Mouse (Mus musculus) kidney, adult 2 months (tissue): ENCODE measurements around the gene Cic.

ENCODE experiments used
- CTCF ChIP-seq: fragments of 200-500 bp; conservative IDR thresholded peaks from 2 replicates; pipeline ENCODE4 v1.5.1; 2011; ENCODE audit warnings: low read depth, mild to moderate bottlenecking, control low read depth, low read length, moderate library complexity, mixed read lengths; ENCODE audit not compliant: insufficient read depth, insufficient read length
- POLR2A ChIP-seq: fragments of 200-500 bp; IDR thresholded peaks from one replicate; pipeline ENCODE4 v1.6.1; 2011; ENCODE audit warnings: low read depth, low read length, control low read depth

DNA sequence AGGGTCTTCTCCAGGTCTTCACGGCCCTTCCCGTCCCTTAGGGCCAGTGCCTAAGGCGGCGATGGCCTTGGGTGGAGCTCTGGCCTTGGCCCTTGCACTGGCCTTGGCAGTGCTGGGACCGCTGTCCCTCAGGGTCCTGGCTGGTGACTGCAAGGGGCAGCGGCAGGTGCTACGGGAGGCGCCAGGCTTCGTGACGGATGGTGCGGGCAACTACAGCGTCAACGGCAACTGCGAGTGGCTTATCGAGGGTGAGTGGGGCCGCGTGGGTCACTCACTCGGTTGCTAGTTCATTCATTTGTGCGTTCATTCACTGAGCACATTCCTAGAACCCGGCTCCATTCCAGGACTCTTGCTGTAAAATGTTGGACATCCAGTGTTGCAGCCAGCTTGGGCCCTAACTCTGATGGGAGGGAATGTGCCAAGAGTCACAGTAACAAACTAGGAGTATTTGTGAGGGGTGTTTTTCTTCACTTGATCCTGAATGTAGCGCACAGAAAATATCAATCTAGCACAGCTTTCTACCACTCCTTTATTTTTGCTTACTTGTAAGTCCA lies 50.0 kb downstream of the Cic start:
- TF ChIP-seq CTCF (no peak), POLR2A (no peak)
